Mouse (Mus musculus): ENCODE data around the gene Fa2h. TPM values are rescaled to one million over a fixed set of nuclear protein-coding genes. Genes with fewer than 3 reads are reported as not detected.
"Not testable (repeated sequence)": the region's sequence is repeated elsewhere in the genome, so short reads cannot be mapped to it uniquely, and the experiment has no call there.

Fa2h gene
- polyA plus RNA-seq, 1 experiment from 2014 or later = 0.22 TPM

DNA sequence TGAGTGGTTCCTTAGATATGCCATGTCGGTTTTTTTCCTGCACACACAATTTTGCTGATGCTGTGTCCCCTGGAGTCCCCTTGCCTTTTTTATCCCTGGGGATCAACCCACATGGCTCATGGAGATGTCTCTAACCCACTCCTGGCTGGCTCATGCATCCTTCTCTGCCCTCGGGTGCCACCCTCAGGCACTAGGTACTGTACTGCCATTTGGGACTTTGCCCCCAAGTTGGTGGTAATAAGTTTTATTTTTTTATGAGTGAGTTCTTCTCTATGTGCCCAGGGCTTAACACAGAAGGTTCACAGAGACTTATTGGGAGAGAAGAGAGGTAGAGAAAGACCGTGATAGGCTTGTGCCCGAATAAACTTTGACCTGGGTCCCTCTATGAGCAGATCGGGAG lies 41.3 kb downstream of the Fa2h start:
- 90% methylated on average over 5 of the region's 5 CpGs for WGBS
- Histone ChIP-seq H3K27ac (no peak overlapping the region), H3K4me2 (no peak overlapping the region), H3K36me3 (no peaks in the 10 kb centered on the region), H3K9me3 (no peaks in the 10 kb centered on the region), H3K27me3 (no peaks in the 10 kb centered on the region), H3K4me3 (no peak overlapping the region), H3K4me1 (replicated peaks) (no peaks in the 10 kb centered on the region), H3K9ac (no peak overlapping the region)
- ATAC-seq (ENCODE audit: low FRiP score) = no peak

DNA sequence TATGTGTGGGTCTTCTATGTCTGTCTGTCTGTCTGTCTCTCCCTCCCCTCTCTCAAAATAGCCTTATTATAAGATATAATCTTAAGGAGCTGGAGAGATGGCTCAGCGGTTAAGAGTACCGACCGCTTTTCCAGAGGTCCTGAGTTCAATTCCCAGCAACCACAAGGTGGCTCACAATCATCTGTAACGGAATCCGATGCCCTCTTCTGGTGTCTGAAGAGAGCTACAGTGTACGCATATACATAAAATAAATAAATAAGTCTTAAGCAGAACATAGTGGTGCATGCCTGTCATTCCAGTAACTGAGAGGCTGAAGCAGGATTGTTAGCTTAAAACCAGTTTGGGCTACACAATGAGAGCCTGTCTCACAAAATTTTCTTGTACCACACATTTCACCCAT lies 43.0 kb downstream of the Fa2h start:
- Histone ChIP-seq H3K9ac (no peak overlapping the region), H3K27ac (no peak overlapping the region), H3K4me2 (no peak overlapping the region), H3K4me1 (replicated peaks) (no peaks in the 10 kb centered on the region), H3K9me3 (no peaks in the 10 kb centered on the region), H3K27me3 (peaks cover 5% of the 10 kb centered on the region; the same call in 1 of the 2 replicates), H3K36me3 (no peaks in the 10 kb centered on the region), H3K4me3 (no peak overlapping the region)
- ATAC-seq (ENCODE audit: low FRiP score) = no peak
- WGBS = 85% methylated on average over 6 of the region's 6 CpGs

DNA sequence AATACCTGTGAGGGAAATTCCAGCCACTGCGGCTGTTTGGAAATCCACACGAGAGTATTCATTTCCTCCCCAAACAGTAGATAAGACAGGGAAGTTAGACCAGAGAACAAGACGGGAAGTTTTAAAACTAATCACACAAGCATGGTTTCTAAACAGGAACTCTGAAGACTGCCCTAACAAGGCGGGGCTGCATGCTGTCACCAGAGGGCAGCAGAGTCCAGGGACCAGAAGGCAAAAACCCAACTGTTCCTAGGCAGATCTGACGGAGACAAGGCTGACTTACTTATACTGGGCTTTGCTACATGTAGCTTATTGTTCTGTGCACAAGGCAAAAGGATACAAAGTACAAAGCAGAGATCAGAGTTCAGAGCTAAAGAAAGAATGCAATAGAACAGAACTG lies 50.4 kb downstream of the Fa2h start:
- Histone ChIP-seq H3K4me1 (replicated peaks) (peaks cover 2% of the 10 kb centered on the region; the same call in 1 of the 2 replicates), H3K27ac (no peak overlapping the region), H3K36me3 (no peaks in the 10 kb centered on the region), H3K9me3 (no peaks in the 10 kb centered on the region), H3K9ac (no peak overlapping the region), H3K4me3 (no peak overlapping the region), H3K4me2 (no peak overlapping the region), H3K27me3 (peaks cover 32% of the 10 kb centered on the region)
- WGBS = 22% methylated on average over 5 of the region's 5 CpGs
- ATAC-seq (ENCODE audit: low FRiP score) = no peak

GRCm38 (mm10) chr8:111340186-111340585 lies 53.4 kb downstream of the Fa2h start:
- 80% methylated on average over 3 of the region's 3 CpGs for WGBS
- H3K4me2 ChIP-seq = no peak overlapping the region
- ATAC-seq (ENCODE audit: low FRiP score) = no peak

DNA sequence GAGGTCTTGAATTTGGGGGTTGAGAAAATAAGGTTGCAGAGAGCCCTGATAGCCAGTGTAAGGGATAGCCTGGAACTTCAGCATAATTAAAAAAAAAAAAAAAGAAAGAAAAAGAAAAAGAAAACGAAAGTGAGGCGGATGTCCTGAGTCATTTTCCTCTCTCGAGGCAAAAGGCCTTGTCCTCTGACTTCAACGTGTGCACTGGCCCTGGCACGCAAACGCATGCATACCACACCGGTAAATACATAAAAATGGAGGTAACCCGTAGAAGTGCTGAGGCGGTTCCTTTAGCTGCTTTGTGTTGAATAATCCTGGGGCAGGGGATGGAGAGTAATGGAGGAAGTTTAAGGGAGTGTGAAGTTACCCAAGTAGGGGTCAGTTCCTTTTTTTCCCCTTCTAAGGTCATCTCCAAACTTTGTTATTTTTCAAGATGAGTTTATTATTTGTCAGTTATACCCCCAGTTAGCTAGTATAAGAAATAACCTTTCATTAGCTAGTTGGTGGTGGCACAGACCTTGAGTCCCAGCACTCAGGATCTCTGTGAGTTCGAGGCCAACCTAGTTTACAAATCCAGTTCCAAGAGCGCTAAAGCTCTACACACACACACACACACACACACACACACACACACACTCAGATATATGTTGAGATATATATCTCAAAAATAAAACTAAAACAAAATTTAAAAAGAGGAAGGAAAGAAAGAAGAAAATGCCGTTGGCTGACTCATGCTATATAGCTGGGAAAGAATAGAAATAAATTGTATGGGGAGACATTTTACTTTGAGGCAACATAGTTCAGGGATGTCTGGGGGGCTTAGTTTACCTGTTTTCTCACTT lies 55.0 kb downstream of the Fa2h start:
- Histone ChIP-seq H3K27me3 (peaks cover 47% of the 10 kb centered on the region), H3K4me1 (replicated peaks) (peaks cover 10% of the 10 kb centered on the region; the same call in 1 of the 2 replicates), H3K4me2 (peak overlapping the region; percentile 70), H3K36me3 (no peaks in the 10 kb centered on the region), H3K4me3 (peak overlapping the region; percentile 40), H3K9me3 (no peaks in the 10 kb centered on the region), H3K27ac (no peak overlapping the region), H3K9ac (no peak overlapping the region)
- WGBS = 52% methylated on average over 12 of the region's 12 CpGs
- no peak for ATAC-seq (ENCODE audit: low FRiP score)

More at GRCm38 (mm10) chr8:111340186-111340585, 53.4 kb downstream of the Fa2h start:
- Histone ChIP-seq H3K4me3 (no peak overlapping the region), H3K4me1 (replicated peaks) (peaks cover 10% of the 10 kb centered on the region; the same call in 1 of the 2 replicates), H3K36me3 (no peaks in the 10 kb centered on the region), H3K9me3 (no peaks in the 10 kb centered on the region), H3K27ac (no peak overlapping the region), H3K27me3 (peaks cover 47% of the 10 kb centered on the region), H3K9ac (no peak overlapping the region)

GRCm38 (mm10) chr8:111337890-111338347 lies 55.7 kb downstream of the Fa2h start, which contains the start of gene Mlkl:
Gene Mlkl, minus strand, starts transcription at chr8:111338177.
- peaks cover 10% of the 10 kb centered on the region; the same call in 1 of the 2 replicates for H3K4me1 ChIP-seq (replicated peaks)
- peaks cover 47% of the 10 kb centered on the region for H3K27me3 ChIP-seq
- H3K4me2 ChIP-seq = peak within 1 kb of the TSS; percentile 70
- no peaks in the 10 kb centered on the region for H3K9me3 ChIP-seq
- H3K36me3 ChIP-seq = no peaks in the 10 kb centered on the region
- H3K9ac ChIP-seq = peak within 1 kb of the TSS; percentile 39; the same call in 1 of the 2 replicates
- peak within 1 kb of the TSS; percentile 40 for H3K4me3 ChIP-seq
- ATAC-seq (ENCODE audit: low FRiP score) = no peak
- WGBS = under 1% methylated on average over 29 of the region's 29 CpGs
- H3K27ac ChIP-seq = no peak within 1 kb of the TSS

- Histone ChIP-seq H3K4me3 (peak overlapping the region; percentile 40), H3K9ac (peak overlapping the region; percentile 39; the same call in 1 of the 2 replicates), H3K4me1 (replicated peaks) (peaks cover 10% of the 10 kb centered on the region; the same call in 1 of the 2 replicates), H3K27ac (no peak overlapping the region), H3K9me3 (no peaks in the 10 kb centered on the region), H3K4me2 (peak overlapping the region; percentile 70), H3K27me3 (peaks cover 47% of the 10 kb centered on the region), H3K36me3 (no peaks in the 10 kb centered on the region)
- 34% methylated on average over 17 of the region's 17 CpGs for WGBS
- no peak for ATAC-seq (ENCODE audit: low FRiP score)
Measured at GRCm38 (mm10) chr8:111337311-111337889, 56.2 kb downstream of the Fa2h start.

GRCm38 (mm10) chr8:111336692-111337091 lies 56.9 kb downstream of the Fa2h start:
- no peaks in the 10 kb centered on the region for H3K36me3 ChIP-seq
- whole genome bisulfite sequencing = 82% methylated on average over 4 of the region's 4 CpGs
- no peak overlapping the region for H3K4me2 ChIP-seq
- no peak overlapping the region for H3K9ac ChIP-seq
- peaks cover 10% of the 10 kb centered on the region; the same call in 1 of the 2 replicates for H3K4me1 ChIP-seq (replicated peaks)
- H3K9me3 ChIP-seq = no peaks in the 10 kb centered on the region
- ATAC-seq (ENCODE audit: low FRiP score) = no peak
- no peak overlapping the region for H3K27ac ChIP-seq
- peaks cover 47% of the 10 kb centered on the region for H3K27me3 ChIP-seq
- no peak overlapping the region for H3K4me3 ChIP-seq

DNA sequence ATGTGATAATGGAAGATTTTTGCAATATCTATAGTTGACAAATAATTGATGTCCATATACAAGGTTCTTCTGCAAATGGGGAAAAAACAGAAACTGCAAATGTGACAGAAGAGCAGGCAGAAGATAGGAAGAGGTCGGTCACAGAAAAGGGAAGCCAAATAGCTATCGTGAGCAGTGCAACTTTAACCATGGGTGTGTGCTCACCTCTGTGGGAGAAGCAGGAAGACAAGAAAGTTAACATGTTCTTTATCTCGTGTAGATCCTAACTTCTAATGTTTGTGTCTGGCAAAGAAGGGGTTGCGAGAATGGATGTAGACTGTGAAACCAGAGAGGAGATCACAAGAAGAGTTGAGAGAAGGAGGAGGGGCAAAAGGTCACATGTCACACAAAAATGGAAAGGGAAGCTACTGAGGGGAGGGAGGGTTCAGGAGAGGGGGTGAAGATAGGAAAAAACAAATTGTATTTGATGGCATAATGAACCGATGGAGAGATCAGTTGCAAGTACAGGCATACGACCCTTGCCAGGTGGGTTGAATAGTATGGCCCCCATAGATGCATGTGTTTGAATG lies 68.3 kb downstream of the Fa2h start:
- Histone ChIP-seq H3K27ac (no peak overlapping the region), H3K4me1 (replicated peaks) (no peaks in the 10 kb centered on the region), H3K9me3 (no peaks in the 10 kb centered on the region), H3K4me3 (no peak overlapping the region), H3K36me3 (no peaks in the 10 kb centered on the region), H3K27me3 (no peaks in the 10 kb centered on the region), H3K4me2 (no peak overlapping the region), H3K9ac (no peak overlapping the region)
- WGBS = 87% methylated on average over 6 of the region's 6 CpGs
- ATAC-seq (ENCODE audit: low FRiP score) = no peak

DNA sequence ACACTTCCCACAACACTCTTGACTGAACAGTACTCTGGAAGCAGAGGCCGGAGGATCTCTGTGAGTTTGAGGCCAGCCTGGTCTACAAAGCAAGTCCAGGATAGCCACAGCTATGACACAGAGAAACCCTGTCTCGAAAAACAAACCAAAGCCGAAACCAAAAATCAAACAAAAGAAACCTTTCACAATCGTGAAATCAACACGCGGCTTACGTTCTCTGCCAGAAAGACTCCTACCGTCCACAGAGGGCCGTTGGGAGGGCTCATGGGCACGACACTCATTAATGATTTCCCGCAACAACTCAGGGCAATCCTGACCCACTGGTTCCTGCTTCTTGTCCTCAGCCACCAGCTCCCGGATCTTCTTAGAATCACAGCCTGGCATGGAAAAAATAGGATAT lies 78.9 kb downstream of the Fa2h start:
- no peak for ATAC-seq (ENCODE audit: low FRiP score)
- no peaks in the 10 kb centered on the region for H3K36me3 ChIP-seq
- H3K4me1 ChIP-seq (replicated peaks) = no peaks in the 10 kb centered on the region
- H3K9ac ChIP-seq = no peak overlapping the region
- H3K4me3 ChIP-seq = no peak overlapping the region
- WGBS = 90% methylated on average over 12 of the region's 12 CpGs
- H3K27ac ChIP-seq = no peak overlapping the region
- H3K4me2 ChIP-seq = no peak overlapping the region
- H3K9me3 ChIP-seq = no peaks in the 10 kb centered on the region
- H3K27me3 ChIP-seq = no peaks in the 10 kb centered on the region

DNA sequence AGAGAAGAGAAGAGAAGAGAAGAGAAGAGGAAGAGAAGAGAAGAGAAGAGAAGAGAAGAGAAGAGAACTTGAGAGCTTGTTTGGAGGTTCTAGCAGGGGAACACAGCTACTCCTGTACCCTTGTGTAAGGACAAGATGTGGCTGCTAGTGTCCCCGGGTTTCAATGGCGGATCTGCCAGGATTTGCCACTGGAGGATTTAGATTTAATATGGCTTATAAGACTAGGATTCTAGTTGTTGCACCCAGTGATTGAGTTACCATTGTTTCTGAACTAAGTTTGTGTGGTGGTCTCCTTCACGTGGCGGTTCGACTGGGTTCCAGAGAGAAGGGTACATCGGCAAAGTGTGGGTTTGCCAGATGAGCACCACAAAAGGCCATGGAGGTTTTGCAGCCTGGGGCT lies 79.7 kb downstream of the Fa2h start:
- H3K27ac ChIP-seq; H3K4me3 ChIP-seq; ATAC-seq (ENCODE audit: low FRiP score); H3K9ac ChIP-seq; H3K4me2 ChIP-seq; H3K9me3 ChIP-seq; H3K27me3 ChIP-seq; H3K4me1 ChIP-seq (replicated peaks); H3K36me3 ChIP-seq: not testable (repeated sequence)
- WGBS = 95% methylated on average over 6 of the region's 6 CpGs

- H3K9me3 ChIP-seq = no peaks in the 10 kb centered on the region
- no peaks in the 10 kb centered on the region for H3K4me1 ChIP-seq (replicated peaks)
- no peak overlapping the region for H3K4me3 ChIP-seq
- H3K36me3 ChIP-seq = no peaks in the 10 kb centered on the region
- no peaks in the 10 kb centered on the region for H3K27me3 ChIP-seq
- ATAC-seq (ENCODE audit: low FRiP score) = no peak
- WGBS = 81% methylated on average over 3 of the region's 3 CpGs
- no peak overlapping the region for H3K4me2 ChIP-seq
- no peak overlapping the region for H3K27ac ChIP-seq
- no peak overlapping the region for H3K9ac ChIP-seq
Measured at GRCm38 (mm10) chr8:111312758-111313162, 80.9 kb downstream of the Fa2h start.
